11 mouse cellular contexts compared by ENCODE assay signal in genomic region chr10:14044046-14044782, GRCm38 (mm10).
DNase-seq lines count a peak whose midpoint lies in the region; ATAC-seq and TF ChIP-seq lines count a peak whose summit lies in the region.
"Had no signal": no experiment of that assay in that cellular context is flagged by ENCODE, and none has a peak within 500 bp of the region (broad histone marks: within the 10 kb centered on the region; RNA-seq: fewer than 3 reads in every experiment).

No protein-coding gene starts in this region.

- TF ChIP-seq CTCF in layer of hippocampus, adult 2 months (conservative IDR thresholded peaks at IDR 0.05): no peak
- no peak for TF ChIP-seq CTCF in bone marrow, adult 2 months (IDR thresholded peaks at IDR 0.05; ENCODE audit: control insufficient read depth, insufficient read depth, low read length)
- no peak for TF ChIP-seq CTCF in forebrain, postnatal 0 days (IDR thresholded peaks at IDR 0.05; ENCODE audit: low read depth)

- no peaks in the 10 kb centered on the region for H3K36me3 ChIP-seq in splenic B cell, adult 2 months (ENCODE audit: control insufficient read depth, insufficient read depth, low read length, poor library complexity, severe bottlenecking)
- H3K36me3 ChIP-seq in forebrain, postnatal 0 days (ENCODE audit: insufficient read depth): no peaks in the 10 kb centered on the region

- peaks cover 7% of the 10 kb centered on the region for H3K4me1 ChIP-seq in bone marrow, adult 2 months (ENCODE audit: control insufficient read depth, insufficient read depth, low read length)
- peaks cover 9% of the 10 kb centered on the region; the same call in 1 of the 2 replicates for H3K4me1 ChIP-seq in forebrain, postnatal 0 days (ENCODE audit: insufficient read depth)

- H3K27me3 ChIP-seq in splenic B cell, adult 2 months (ENCODE audit: control insufficient read depth, insufficient read depth, low read length, poor library complexity, severe bottlenecking): no peaks in the 10 kb centered on the region
- H3K27me3 ChIP-seq in forebrain, postnatal 0 days (ENCODE audit: insufficient read depth, low read length): no peaks in the 10 kb centered on the region

- 74% methylated on average over 14 of the region's 14 CpGs for WGBS in bone marrow, adult 2 months
- WGBS in forebrain, postnatal 0 days: 59% methylated on average over 14 of the region's 14 CpGs

- DNase-seq in layer of hippocampus, adult 2 months (ENCODE audit: low spot score in 2 of 2): no peak
- no peak for DNase-seq in layer of hippocampus, postnatal 36 days
- DNase-seq in CD8-positive naive resting alpha-beta T cell, adult 2 months (ENCODE audit: low read depth in 2 of 2, low spot score in 2 of 2): peak; percentile 36 to 41
- DNase-seq in splenic B cell, adult 2 months (ENCODE audit: low read depth, low spot score): peak; percentile 41
- no peak for DNase-seq in forebrain, postnatal 0 days
- DNase-seq in retina, embryonic 14.5 days (ENCODE audit: low spot score): no peak
- DNase-seq: cerebellum, adult 9-10 months; gastrocnemius, postnatal 25 days; heart, postnatal 4 days; lung, postnatal 14 days had no signal

- no peak for TF ChIP-seq POLR2A in bone marrow, adult 2 months (IDR thresholded peaks at IDR 0.05; ENCODE audit: borderline replicate concordance, control insufficient read depth, low read depth, low read length)

- H3K27ac ChIP-seq in layer of hippocampus, adult 2 months: peak overlapping the region; percentile 68; the same call in 1 of the 2 replicates
- peak overlapping the region; percentile 71 for H3K27ac ChIP-seq in bone marrow, adult 2 months (ENCODE audit: control insufficient read depth, insufficient read depth, low read depth, low read length, poor library complexity)
- no peak overlapping the region for H3K27ac ChIP-seq in forebrain, postnatal 0 days (ENCODE audit: low read depth, low read length)

- no peak overlapping the region for H3K4me3 ChIP-seq in layer of hippocampus, adult 2 months
- H3K4me3 ChIP-seq in bone marrow, adult 2 months (replicated peaks; ENCODE audit: control insufficient read depth, low read depth, low read length): no peak overlapping the region
- H3K4me3 ChIP-seq in forebrain, postnatal 0 days (ENCODE audit: low read depth, low read length): no peak overlapping the region

- H3K9ac ChIP-seq in forebrain, postnatal 0 days: no peak overlapping the region

- no peak overlapping the region for H3K4me2 ChIP-seq in forebrain, postnatal 0 days (ENCODE audit: low read depth)

- no peak for ATAC-seq in forebrain, postnatal 0 days

- H3K9me3 ChIP-seq in forebrain, postnatal 0 days (ENCODE audit: low read length): no peaks in the 10 kb centered on the region

Comparison
In these comparisons a context has a peak if more than half of its experiments do, and no peak if none do; other contexts are left out.
1. DNase-seq: peak in CD8-positive naive resting alpha-beta T cell, adult 2 months (2 of 2) and splenic B cell, adult 2 months (single experiment); none in layer of hippocampus, adult 2 months (0 of 2), layer of hippocampus, postnatal 36 days (0 of 2), forebrain, postnatal 0 days (single experiment) and retina, embryonic 14.5 days (single experiment).